Mouse (Mus musculus): ENCODE measurements around the gene Dctd.

The Dctd gene

GRCm38 (mm10) chr8:48098792-48099191 is at the start of gene Dctd:
Dctd (plus strand) TSS chr8:48099092.
- no peak for DNase-seq

- DNase-seq, result no peak
These were observed 45.3 kb upstream of the Dctd start for GRCm38 (mm10) chr8:48053611-48054010.

- DNase-seq, result no peak
These were observed 35.3 kb upstream of the Dctd start for GRCm38 (mm10) chr8:48063526-48064072.

- DNase-seq, result no peak
These were observed 24.7 kb upstream of the Dctd start for GRCm38 (mm10) chr8:48074149-48074548.

- DNase-seq, result no peak
These were observed 16.5 kb upstream of the Dctd start for GRCm38 (mm10) chr8:48082343-48082742.

- no peak for DNase-seq
These were observed 8.2 kb upstream of the Dctd start for GRCm38 (mm10) chr8:48090661-48091060.

GRCm38 (mm10) chr8:48095378-48095777 is 3.5 kb upstream of the Dctd start:
- DNase-seq, result no peak

- peak; percentile 87 for DNase-seq
These were observed 1.6 kb upstream of the Dctd start for GRCm38 (mm10) chr8:48097131-48097794.

GRCm38 (mm10) chr8:48098081-48098639 is 732 bp upstream of the Dctd start:
- DNase-seq, result no peak

- DNase-seq, result peak; percentile 26
These were observed 1.4 kb downstream of the Dctd start for GRCm38 (mm10) chr8:48100100-48100787.

GRCm38 (mm10) chr8:48109373-48109855 is 10.5 kb downstream of the Dctd start:
- DNase-seq, result no peak

GRCm38 (mm10) chr8:48109856-48110780 is 11.2 kb downstream of the Dctd start:
- DNase-seq, result peak; percentile 81

- peak; percentile 60 for DNase-seq
These were observed 15.7 kb downstream of the Dctd start for GRCm38 (mm10) chr8:48114591-48114990.

GRCm38 (mm10) chr8:48122991-48123390 is 24.1 kb downstream of the Dctd start:
- DNase-seq, result no peak

GRCm38 (mm10) chr8:48124857-48125256 is 26.0 kb downstream of the Dctd start:
- DNase-seq, result no peak

- DNase-seq, result peak; percentile 58
These were observed 28.1 kb downstream of the Dctd start for GRCm38 (mm10) chr8:48126954-48127353.

GRCm38 (mm10) chr8:48130266-48130665 is 31.4 kb downstream of the Dctd start:
- no peak for DNase-seq

- DNase-seq, result no peak
These were observed 34.4 kb downstream of the Dctd start for GRCm38 (mm10) chr8:48133321-48133720.

GRCm38 (mm10) chr8:48136804-48137650 is 38.1 kb downstream of the Dctd start:
- DNase-seq, result no peak

- no peak for DNase-seq
These were observed 38.7 kb downstream of the Dctd start for GRCm38 (mm10) chr8:48137651-48137937.

GRCm38 (mm10) chr8:48141023-48141422 is 42.1 kb downstream of the Dctd start:
- DNase-seq, result no peak

GRCm38 (mm10) chr8:48145766-48146165 is 46.9 kb downstream of the Dctd start:
- DNase-seq, result no peak

Measured in kidney, postnatal 10 days (tissue).